Mouse (Mus musculus) regulatory T cell (primary cell): Measurements from ENCODE around the gene Ankrd42.

Source experiments
- in situ Hi-C: fragments of 300-600 bp; cut with MboI, MseI; formaldehyde crosslinking; loops from one replicate; pipeline ENCODE4 v1.15.1; 2025; ENCODE audit warnings: high pct_unique_total_duplicates

The Ankrd42 gene

DNA sequence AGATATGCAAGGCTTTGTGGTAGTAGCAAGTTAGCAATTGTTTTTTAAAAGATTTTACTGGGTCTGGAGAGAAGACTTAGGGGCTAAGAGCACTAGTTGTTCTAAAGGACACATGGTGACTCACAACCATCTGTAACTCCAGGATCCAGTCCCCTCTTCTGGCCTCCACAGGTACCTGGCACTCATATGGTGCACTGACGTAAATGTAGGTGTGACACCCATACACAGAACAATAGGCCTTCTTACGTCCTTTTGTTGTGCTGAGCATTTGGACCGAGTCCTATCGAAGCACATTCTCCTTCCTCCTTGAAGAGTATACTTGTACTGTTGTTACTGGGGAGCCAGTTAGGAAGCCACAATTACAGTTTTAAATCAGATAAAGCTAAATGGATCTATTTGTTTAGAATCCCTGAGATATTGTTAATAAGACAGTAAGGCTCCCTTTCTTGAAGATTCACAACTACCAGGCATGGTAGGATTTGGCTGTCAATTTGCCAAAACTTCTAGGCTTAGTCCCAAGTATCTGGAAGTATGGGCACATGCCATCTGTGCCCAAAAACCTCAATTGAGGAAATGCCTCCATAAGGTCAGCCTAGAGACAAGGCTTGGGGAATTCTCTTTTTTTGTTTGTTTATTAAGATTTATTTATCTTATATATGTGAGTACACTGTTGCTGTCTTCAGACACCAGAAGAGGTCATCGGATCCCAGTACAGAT, 56.3 kb downstream of the Ankrd42 start:
- in situ Hi-C loops: no loop called here

DNA sequence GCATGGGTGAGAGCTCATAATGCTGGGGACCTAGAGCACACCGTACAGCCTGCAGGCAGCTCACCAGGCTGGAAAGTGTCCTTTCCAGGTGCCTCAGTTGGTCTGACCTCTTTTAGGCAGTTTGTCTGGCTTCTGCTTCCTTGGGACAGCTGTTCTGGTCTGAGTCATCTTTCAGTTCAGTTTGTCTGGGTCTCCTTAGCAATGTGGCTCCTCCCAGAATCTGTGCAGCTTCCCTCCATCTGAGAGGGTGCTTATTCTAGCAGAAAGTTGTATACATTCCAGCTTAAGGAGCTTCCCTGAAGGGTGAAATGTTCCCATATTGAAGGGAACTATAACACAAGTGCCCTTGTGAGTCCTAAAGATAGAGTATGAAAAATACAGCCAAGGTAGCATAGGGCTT, 70.2 kb downstream of the Ankrd42 start:
- in situ Hi-C loops: no loop called here

DNA sequence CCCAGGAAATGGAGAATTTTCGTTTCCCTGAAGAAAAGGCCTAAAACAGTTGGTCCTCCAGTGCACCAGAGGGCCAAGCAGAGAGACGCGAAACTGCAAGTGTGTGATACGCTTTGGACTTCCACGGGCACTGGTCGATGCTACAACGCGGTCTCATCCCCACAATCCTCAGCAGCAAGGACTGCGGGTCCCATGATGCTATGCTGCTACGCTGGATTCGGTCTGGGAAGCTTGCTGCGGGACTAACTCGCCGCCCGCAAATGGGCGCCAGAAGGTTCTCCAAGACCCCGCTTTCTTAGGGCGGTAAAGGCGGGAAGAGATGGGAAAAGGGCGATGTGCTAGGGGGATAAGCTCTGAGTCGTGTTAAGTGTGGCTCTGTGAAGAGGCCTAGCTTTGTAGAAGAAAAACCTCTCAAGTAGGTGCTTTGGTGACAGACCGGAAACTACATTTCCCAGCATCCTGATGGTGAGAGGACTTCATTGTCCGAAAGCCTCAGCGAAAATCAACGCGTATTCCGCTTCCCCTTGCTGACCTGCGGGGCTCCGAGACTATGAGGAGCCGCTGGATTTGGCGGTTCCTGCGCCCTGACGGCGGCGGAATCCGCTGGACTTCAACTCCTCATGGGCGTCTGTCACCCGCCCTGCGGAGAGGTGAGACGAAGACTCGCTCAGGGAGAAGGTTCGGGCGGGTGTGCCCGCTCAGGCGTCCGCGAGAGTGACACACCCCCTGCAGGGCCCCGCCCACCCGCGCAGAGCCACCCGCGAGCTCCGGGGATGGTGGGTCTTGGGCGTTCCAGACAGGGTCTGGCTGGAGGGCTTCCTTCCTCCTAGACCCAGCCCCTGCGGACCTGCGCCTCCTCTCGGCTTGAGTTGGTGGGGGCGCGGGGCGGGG, 75.7 kb downstream of the Ankrd42 start, which contains the start of gene Ccdc90b:
Ccdc90b (plus strand) TSS at position 164 of the 891 bp plus-strand sequence.
- in situ Hi-C loops: no loop called here

- in situ Hi-C loops: loop anchor here (10.0 kb wide), 2 partner anchors 176 to 326 kb away; no protein-coding TSS in a partner anchor
Observed at GRCm38 (mm10) chr7:92558744-92559143, 78.2 kb downstream of the Ankrd42 start.

GRCm38 (mm10) chr7:92550990-92551392, 86.0 kb downstream of the Ankrd42 start:
- in situ Hi-C loops: loop anchor here (10.0 kb wide), 2 partner anchors 184 to 334 kb away; no protein-coding TSS in a partner anchor

DNA sequence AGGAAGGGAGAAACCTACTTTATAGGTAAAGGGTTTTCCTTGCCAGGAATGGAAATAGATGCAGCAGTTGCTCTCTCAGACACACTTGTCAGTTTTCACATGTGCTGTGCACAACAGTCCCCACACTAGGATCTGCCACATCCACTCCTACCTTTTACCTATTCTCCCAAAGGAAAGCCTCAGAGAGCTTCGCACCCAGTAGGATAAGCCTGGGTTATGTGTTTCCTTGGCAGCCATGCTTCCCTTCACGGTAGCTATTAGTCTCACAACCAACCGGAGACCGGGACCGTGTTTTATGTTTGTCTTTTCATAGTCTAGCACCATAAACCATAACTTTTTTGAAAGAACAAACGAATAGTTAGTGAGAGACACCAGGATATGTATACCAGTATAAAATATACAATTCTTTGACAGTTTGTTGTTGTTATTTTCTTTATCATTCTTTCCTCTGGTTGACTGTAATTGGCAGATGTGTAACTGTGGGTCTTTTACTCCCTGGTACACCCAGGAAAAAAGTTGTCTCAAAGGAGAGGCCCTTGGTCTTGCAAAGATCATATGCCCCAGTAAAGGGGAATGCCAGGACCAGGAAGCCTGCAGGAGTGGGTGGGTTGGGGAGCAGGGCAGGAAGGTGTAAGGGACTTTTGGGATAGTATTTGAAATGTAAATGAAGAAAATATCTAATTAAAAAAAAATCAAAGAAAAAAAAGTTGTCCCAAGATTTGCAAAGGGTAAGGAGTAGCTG, 86.5 kb downstream of the Ankrd42 start:
- in situ Hi-C loops: loop anchor here (10.0 kb wide), 2 partner anchors 184 to 334 kb away; no protein-coding TSS in a partner anchor

DNA sequence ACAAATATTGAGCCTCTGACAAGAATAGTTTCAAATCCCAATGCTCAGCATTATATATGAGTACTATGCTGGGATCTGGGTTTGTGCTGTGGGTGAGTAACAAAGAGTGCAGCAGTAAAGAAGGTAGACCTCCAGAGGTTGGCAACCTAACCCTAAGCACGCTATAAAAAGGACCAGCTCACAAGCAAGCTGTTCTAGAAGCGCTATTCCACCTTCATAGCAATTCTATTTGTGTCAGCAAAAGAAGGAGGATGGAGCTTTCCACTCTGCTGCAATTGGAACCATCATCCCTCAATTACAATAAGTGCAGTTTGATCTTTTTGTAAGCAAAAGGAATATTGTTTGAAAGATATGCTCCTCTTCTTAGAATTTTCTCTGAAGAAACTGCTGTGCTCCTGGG, 90.2 kb downstream of the Ankrd42 start:
- in situ Hi-C loops: loop anchor here (5.0 kb wide), 1 partner anchor 439 kb away; no protein-coding TSS in a partner anchor

GRCm38 (mm10) chr7:92532351-92533036, 104.4 kb downstream of the Ankrd42 start:
- in situ Hi-C loops: no loop called here
